Mouse (Mus musculus) bone marrow macrophage, adult 2 months (primary cell): ENCODE measurements at regions not wholly inside any gene's neighbourhood (a gene's known extent, or its start where the extent isn't known, plus 50 kb on each side); places are given as distances from the start of the nearest gene placed in this dataset.

Experiments
- CTCF ChIP-seq: IDR thresholded peaks from 2 replicates; pipeline ENCODE4 v1.5.1; 2012; ENCODE audit warnings: low read depth, mild to moderate bottlenecking, low read length, moderate library complexity
- POLR2A ChIP-seq: IDR thresholded peaks from 2 replicates; pipeline ENCODE4 v1.6.1; 2012; ENCODE audit warnings: mild to moderate bottlenecking, low read depth, low read length, borderline replicate concordance

GRCm38 (mm10) chr5:42906136-42906535, 326.8 kb upstream of the Cpeb2 start:
- TF ChIP-seq CTCF (no peak), POLR2A (no peak)
